Mouse (Mus musculus): ENCODE data around the gene Crybb2.

Crybb2 gene

GRCm38 (mm10) chr5:113090077-113090690, 20.3 kb upstream of the Crybb2 start:
- DNase-seq: no peak

GRCm38 (mm10) chr5:113087465-113087864, 17.5 kb upstream of the Crybb2 start:
- no peak for DNase-seq

GRCm38 (mm10) chr5:113086990-113087389, 17.1 kb upstream of the Crybb2 start:
- no peak for DNase-seq

GRCm38 (mm10) chr5:113086439-113086838, 16.5 kb upstream of the Crybb2 start:
- DNase-seq: no peak

- DNase-seq: no peak
These were observed 16.0 kb upstream of the Crybb2 start for GRCm38 (mm10) chr5:113085931-113086330.

GRCm38 (mm10) chr5:113084309-113084708, 14.4 kb upstream of the Crybb2 start:
- no peak for DNase-seq

- no peak for DNase-seq
These were observed 12.6 kb upstream of the Crybb2 start for GRCm38 (mm10) chr5:113082356-113083168.

GRCm38 (mm10) chr5:113081439-113081838, 11.5 kb upstream of the Crybb2 start, which contains the start of gene Crybb3:
Gene Crybb3, minus strand, starts transcription at chr5:113081584.
- DNase-seq: peak; percentile 27

- DNase-seq: no peak
These were observed 11.1 kb upstream of the Crybb2 start for GRCm38 (mm10) chr5:113081020-113081419.

- DNase-seq: peak; percentile 51
These were observed 9.9 kb upstream of the Crybb2 start for GRCm38 (mm10) chr5:113079783-113080182.

- no peak for DNase-seq
These were observed 8.8 kb upstream of the Crybb2 start for GRCm38 (mm10) chr5:113078686-113079085.

GRCm38 (mm10) chr5:113054308-113054707, 15.6 kb downstream of the Crybb2 start:
- DNase-seq: peak; percentile 85

- peak; percentile 34 for DNase-seq
These were observed 19.2 kb downstream of the Crybb2 start for GRCm38 (mm10) chr5:113050581-113051185.

GRCm38 (mm10) chr5:113049876-113050275, 20.0 kb downstream of the Crybb2 start:
- DNase-seq: no peak

GRCm38 (mm10) chr5:113045511-113046273, 24.2 kb downstream of the Crybb2 start:
- no peak for DNase-seq

- DNase-seq: no peak
These were observed 26.4 kb downstream of the Crybb2 start for GRCm38 (mm10) chr5:113043531-113043930.

- DNase-seq: peak; percentile 52
These were observed 28.3 kb downstream of the Crybb2 start for GRCm38 (mm10) chr5:113041567-113042071.

GRCm38 (mm10) chr5:113040776-113041175, 29.1 kb downstream of the Crybb2 start:
- DNase-seq: peak; percentile 46

- DNase-seq: no peak
These were observed 31.3 kb downstream of the Crybb2 start for GRCm38 (mm10) chr5:113038601-113039000.

GRCm38 (mm10) chr5:113035094-113036047, 34.5 kb downstream of the Crybb2 start:
- peak; percentile 69 for DNase-seq

- no peak for DNase-seq
These were observed 38.6 kb downstream of the Crybb2 start for GRCm38 (mm10) chr5:113031201-113031754.
